Mouse (Mus musculus): ENCODE measurements at regions not wholly inside any gene's neighbourhood (a gene's known extent, or its start where the extent isn't known, plus 50 kb on each side); places are given as distances from the start of the nearest gene placed in this dataset.
A peak's percentile ranks its signal among the peaks of the same experiment; 100 is the strongest.

- DNase-seq (ENCODE audit: low spot score): no peak
Observed at GRCm38 (mm10) chr3:39062415-39062814, 175.7 kb downstream of the Fat4 start.

GRCm38 (mm10) chr3:39065457-39065856 is 178.7 kb downstream of the Fat4 start:
- DNase-seq (ENCODE audit: low spot score): no peak

GRCm38 (mm10) chr3:39069011-39069410 is 182.3 kb downstream of the Fat4 start:
- DNase-seq (ENCODE audit: low spot score): no peak

- no peak for DNase-seq (ENCODE audit: low spot score)
Observed at GRCm38 (mm10) chr3:39082678-39083270, 196.0 kb downstream of the Fat4 start.

GRCm38 (mm10) chr3:39088948-39089347 is 202.2 kb downstream of the Fat4 start:
- DNase-seq (ENCODE audit: low spot score): no peak

GRCm38 (mm10) chr3:39102324-39102723 is 215.6 kb downstream of the Fat4 start:
- DNase-seq (ENCODE audit: low spot score): no peak

GRCm38 (mm10) chr3:39109756-39110392 is 223.1 kb downstream of the Fat4 start:
- DNase-seq (ENCODE audit: low spot score): no peak

GRCm38 (mm10) chr3:39114056-39114455 is 227.3 kb downstream of the Fat4 start:
- no peak for DNase-seq (ENCODE audit: low spot score)

GRCm38 (mm10) chr3:39114826-39115225 is 228.1 kb downstream of the Fat4 start:
- DNase-seq (ENCODE audit: low spot score): no peak

GRCm38 (mm10) chr3:39115441-39115840 is 228.7 kb downstream of the Fat4 start:
- no peak for DNase-seq (ENCODE audit: low spot score)

- DNase-seq (ENCODE audit: low spot score): no peak
Observed at GRCm38 (mm10) chr3:39122250-39122649, 235.5 kb downstream of the Fat4 start.

- no peak for DNase-seq (ENCODE audit: low spot score)
Observed at GRCm38 (mm10) chr3:39130532-39130931, 243.8 kb downstream of the Fat4 start.

- no peak for DNase-seq (ENCODE audit: low spot score)
Observed at GRCm38 (mm10) chr3:39165006-39165667, 278.4 kb downstream of the Fat4 start.

GRCm38 (mm10) chr3:39182646-39183045 is 295.9 kb downstream of the Fat4 start:
- DNase-seq (ENCODE audit: low spot score): no peak

- no peak for DNase-seq (ENCODE audit: low spot score)
Observed at GRCm38 (mm10) chr3:39195102-39195501, 308.4 kb downstream of the Fat4 start.

GRCm38 (mm10) chr3:39202662-39203061 is 315.9 kb downstream of the Fat4 start:
- DNase-seq (ENCODE audit: low spot score): no peak

GRCm38 (mm10) chr3:39208651-39209050 is 321.9 kb downstream of the Fat4 start:
- DNase-seq (ENCODE audit: low spot score): no peak

GRCm38 (mm10) chr3:39209382-39210165 is 322.8 kb downstream of the Fat4 start:
- DNase-seq (ENCODE audit: low spot score): peak; percentile 23

GRCm38 (mm10) chr3:39211670-39212069 is 324.9 kb downstream of the Fat4 start:
- DNase-seq (ENCODE audit: low spot score): no peak

GRCm38 (mm10) chr3:39220011-39220706 is 333.4 kb downstream of the Fat4 start:
- no peak for DNase-seq (ENCODE audit: low spot score)

GRCm38 (mm10) chr3:39220707-39221034 is 333.9 kb downstream of the Fat4 start:
- no peak for DNase-seq (ENCODE audit: low spot score)

GRCm38 (mm10) chr3:39222059-39222458 is 335.3 kb downstream of the Fat4 start:
- no peak for DNase-seq (ENCODE audit: low spot score)
